7 mouse cellular contexts compared by ENCODE assay signal in genomic region chr12:36157638-36158308, GRCm38 (mm10). TPM values are rescaled to one million over a fixed set of nuclear protein-coding genes. Genes with fewer than 3 reads are reported as not detected.
DNase-seq lines count a peak whose midpoint lies in the region; ATAC-seq lines count a peak whose summit lies in the region.

Gene Bzw2, minus strand, starts transcription at chr12:36158080.

- WGBS in intestine, embryonic 16.5 days: under 1% methylated on average over 26 of the region's 26 CpGs
- 5% methylated on average over 26 of the region's 26 CpGs for WGBS in midbrain, embryonic 10.5 days

- H3K27me3 ChIP-seq in intestine, embryonic 16.5 days (replicated peaks; ENCODE audit: control insufficient read depth, insufficient read depth, low read length): no peaks in the 10 kb centered on the region
- no peaks in the 10 kb centered on the region for H3K27me3 ChIP-seq in midbrain, embryonic 10.5 days (ENCODE audit: low read depth, poor library complexity, severe bottlenecking)

- peak within 1 kb of the TSS; percentile 82 for H3K4me2 ChIP-seq in intestine, embryonic 16.5 days (ENCODE audit: low read depth, low read length)

- H3K9ac ChIP-seq in intestine, embryonic 16.5 days (ENCODE audit: low read depth, low read length): peak within 1 kb of the TSS; percentile 78

- peak within 1 kb of the TSS; percentile 96 for H3K27ac ChIP-seq in intestine, embryonic 16.5 days (ENCODE audit: low read length)
- H3K27ac ChIP-seq in midbrain, embryonic 10.5 days (replicated peaks): peak within 1 kb of the TSS; percentile 93

- H3K36me3 ChIP-seq in intestine, embryonic 16.5 days (ENCODE audit: control insufficient read depth, insufficient read depth, low read length): no peaks in the 10 kb centered on the region
- H3K36me3 ChIP-seq in midbrain, embryonic 10.5 days: peaks cover 9% of the 10 kb centered on the region

- peak; percentile 77 for DNase-seq in adrenal gland, postnatal 10 days
- peak; percentile 71 for DNase-seq in embryo, embryonic 9.5 days (ENCODE audit: extremely low spot score)
- peak in 1 of 2 experiments; percentile 68 for DNase-seq in gastrocnemius, postnatal 4 days (ENCODE audit: low spot score in 2 of 2)
- DNase-seq in left cerebral cortex, postnatal 36 days (ENCODE audit: low spot score in 2 of 2): peak; percentile 63 to 66
- peak; percentile 61 for DNase-seq in midbrain, embryonic 10.5 days (ENCODE audit: low spot score)
- DNase-seq in right cerebral cortex, postnatal 4 days: peak; percentile 55

- intact Hi-C loops in left cerebral cortex, postnatal 36 days (cut with DNase I): loop anchor here (5.0 kb wide), 3 partner anchors 45 to 260 kb away; partner anchors contain the start of gene Tspan13

- H3K4me1 ChIP-seq in intestine, embryonic 16.5 days (ENCODE audit: control insufficient read depth, insufficient read depth, low read length): peaks cover 20% of the 10 kb centered on the region
- peaks cover 30% of the 10 kb centered on the region for H3K4me1 ChIP-seq in midbrain, embryonic 10.5 days

- H3K9me3 ChIP-seq in intestine, embryonic 16.5 days (ENCODE audit: control insufficient read depth, low read length): no peaks in the 10 kb centered on the region
- no peaks in the 10 kb centered on the region for H3K9me3 ChIP-seq in midbrain, embryonic 10.5 days (replicated peaks)

- peak; percentile 59 for ATAC-seq in intestine, embryonic 16.5 days

- H3K4me3 ChIP-seq in intestine, embryonic 16.5 days (ENCODE audit: low read length): peak within 1 kb of the TSS; percentile 90
- H3K4me3 ChIP-seq in midbrain, embryonic 10.5 days: peak within 1 kb of the TSS; percentile 93

RNA-seq across cellular contexts. Expression of gene Bzw2, which starts in this region (rescaled TPM):
- total RNA-seq in adrenal gland, postnatal 10 days (2021): 10 to 100 TPM; 40.2 to 67.5 TPM
- 100 to 1,000 TPM; 132 to 160 TPM for total RNA-seq in gastrocnemius, postnatal 4 days (2021)
- 153 and 180 TPM in 2 replicates for polyA plus RNA-seq in intestine, embryonic 16.5 days (2015; fragmentation: Nextera tagmentation; extraction: Ambion mirVana)
- 10 to 100 TPM; 48.7 to 49.1 TPM for total RNA-seq in left cerebral cortex, postnatal 36 days (2021)
- 244 and 258 TPM in 2 replicates for polyA plus RNA-seq in midbrain, embryonic 10.5 days (2016; fragmentation: Nextera tagmentation; extraction: Ambion mirVana)
